Mouse (Mus musculus) T-helper 2 cell (primary cell): Measurements from ENCODE around the gene Dynll1.

Source experiments
- in situ Hi-C: fragments of 300-600 bp; cut with MboI, MseI; formaldehyde crosslinking; loops from one replicate; pipeline ENCODE4 v1.15.1; 2025; ENCODE audit warnings: high pct_unique_total_duplicates

The Dynll1 gene

GRCm38 (mm10) chr5:115300792-115301614 is at the start of gene Dynll1:
TSS of gene Dynll1 (minus strand) at chr5:115300999.
- in situ Hi-C loops, result no loop called here

DNA sequence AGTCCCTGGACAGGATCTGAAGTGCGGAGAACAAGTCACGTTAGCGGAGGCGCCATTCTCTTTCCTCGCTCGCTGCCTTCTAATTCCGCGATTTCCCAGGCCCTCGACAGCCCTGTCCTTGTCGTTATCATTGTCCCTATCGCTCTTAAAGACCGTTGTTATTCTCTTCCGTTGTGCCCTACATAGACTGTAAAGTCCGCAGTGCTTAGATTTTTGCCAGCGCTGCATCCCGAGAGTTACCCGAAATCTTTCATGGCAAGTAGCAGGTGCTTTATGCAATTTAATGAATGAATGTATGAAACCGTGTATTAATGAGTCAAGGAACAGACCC is 48.4 kb upstream of the Dynll1 start:
- in situ Hi-C loops, result loop anchor here (5.0 kb wide), 1 partner anchor 72 kb away; the partner anchor contains the start of gene Coq5

DNA sequence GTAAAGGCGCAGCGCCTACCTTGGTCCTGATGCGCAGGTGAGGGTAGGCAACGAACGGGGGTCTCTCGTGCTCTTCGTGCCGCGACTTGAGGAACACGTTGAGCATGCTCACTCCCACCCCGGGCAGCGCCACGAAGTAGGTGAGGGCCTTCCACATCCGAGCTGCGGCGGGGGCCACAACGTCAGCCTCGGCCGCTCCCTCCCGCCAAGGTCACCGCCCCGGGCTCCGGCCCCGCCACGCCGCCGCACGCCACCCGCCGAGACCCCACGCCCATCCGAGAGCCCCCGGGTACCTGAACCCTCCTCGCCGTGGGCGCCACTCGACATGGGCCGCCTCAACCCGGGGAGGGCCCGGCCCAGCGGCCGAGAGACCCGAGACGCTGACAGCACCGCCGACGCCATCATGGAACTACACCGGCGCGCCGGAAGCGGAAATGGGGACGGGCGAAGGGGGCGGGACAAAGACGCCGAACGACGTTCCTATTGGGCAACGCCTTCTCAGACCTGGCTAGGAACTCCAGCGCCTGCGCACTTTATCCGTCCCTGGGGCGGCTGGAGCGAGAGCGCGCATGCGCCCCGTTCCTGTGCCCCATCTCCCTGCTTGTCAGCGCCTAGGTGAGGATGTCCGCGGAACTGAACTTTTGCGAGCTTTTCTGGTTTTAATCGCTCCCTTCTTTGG is 47.9 kb upstream of the Dynll1 start, which contains the start of gene Cox6a1:
Gene Cox6a1, minus strand, starts transcription at position 436 of the 679 bp plus-strand sequence.
- in situ Hi-C loops, result loop anchor here (5.0 kb wide), 1 partner anchor 71 kb away; the partner anchor contains the start of gene Coq5

GRCm38 (mm10) chr5:115347564-115347963 is 46.8 kb upstream of the Dynll1 start:
- in situ Hi-C loops, result loop anchor here (5.0 kb wide), 1 partner anchor 70 kb away; the partner anchor contains the start of gene Coq5

DNA sequence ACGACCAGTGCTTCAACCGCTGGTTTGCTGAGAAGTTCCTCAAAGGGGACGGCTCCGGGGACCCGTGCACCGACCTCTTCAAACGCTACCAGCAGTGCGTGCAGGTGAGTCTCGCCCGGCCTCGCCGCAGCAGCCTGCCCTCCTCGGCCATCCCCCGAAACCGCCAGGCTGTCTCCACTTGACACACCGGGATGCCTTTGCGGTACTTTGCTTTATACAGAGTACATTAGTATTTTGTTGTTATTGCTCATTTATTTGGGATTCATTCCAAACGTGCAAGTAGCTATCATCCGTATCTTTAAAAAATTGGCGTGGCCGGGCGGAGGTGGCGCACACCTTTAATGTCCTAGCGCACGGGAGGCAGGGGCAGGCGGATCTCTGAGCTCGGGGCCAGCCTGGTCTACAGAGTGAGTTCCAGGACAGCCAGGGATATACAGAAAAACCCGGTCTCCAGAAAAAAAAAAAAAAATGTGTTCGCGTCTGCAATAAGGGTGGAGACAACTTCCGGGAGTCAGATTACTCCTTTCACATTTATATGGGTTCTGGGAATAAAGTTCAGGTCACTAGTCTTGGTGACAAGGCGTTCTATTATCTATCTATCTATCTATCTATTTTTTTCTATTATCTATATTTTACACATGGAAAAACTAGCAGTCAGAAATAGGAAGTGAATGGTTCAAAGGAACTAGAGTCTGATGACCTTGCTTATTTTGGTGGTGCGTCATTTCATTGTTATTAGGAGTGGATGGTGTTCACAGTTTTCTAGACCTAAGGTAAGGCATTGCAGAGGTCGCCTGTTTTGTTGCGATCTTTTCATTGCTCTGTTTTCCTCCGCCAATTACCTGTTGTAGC is 40.7 kb upstream of the Dynll1 start:
- in situ Hi-C loops, result no loop called here

DNA sequence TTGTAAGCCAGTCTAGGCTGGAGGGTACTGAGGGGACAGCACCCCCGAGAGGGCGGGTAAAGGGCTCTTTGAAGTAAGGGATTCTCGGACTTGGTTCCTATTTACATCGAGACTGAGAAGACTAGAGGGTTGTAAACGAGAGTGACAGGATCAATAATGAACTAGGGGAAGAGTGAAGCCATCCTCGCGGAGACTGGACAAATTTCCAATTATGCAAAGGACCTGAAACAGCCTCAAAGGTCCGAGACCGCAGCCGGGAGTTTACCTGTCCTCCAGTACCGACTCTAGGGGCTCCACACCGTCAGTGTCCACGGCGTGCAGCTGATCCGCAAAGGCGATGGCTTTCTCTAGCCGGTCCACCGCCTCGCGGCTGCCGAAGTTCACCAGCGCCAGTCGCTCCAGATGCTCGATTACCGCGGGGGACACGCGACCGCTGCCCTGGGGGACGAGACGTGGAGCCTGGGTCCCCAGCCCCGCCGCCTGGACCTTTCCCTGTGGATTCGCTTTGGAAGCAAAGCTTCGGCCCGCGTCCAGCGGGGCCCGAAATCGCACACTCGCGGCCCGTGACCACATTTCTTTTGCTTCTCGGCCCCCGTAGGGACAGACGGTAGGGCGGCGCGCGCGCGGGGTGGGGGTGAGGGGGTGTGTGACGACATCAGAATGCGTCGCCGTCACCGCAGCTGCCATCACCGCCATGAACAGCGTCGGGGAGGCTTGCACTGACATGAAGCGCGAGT is 39.9 kb upstream of the Dynll1 start, which contains the start of the genes Gatc and Triap1:
Gene Gatc, minus strand, starts transcription at position 602 of the 737 bp plus-strand sequence.
Gene Triap1, plus strand, starts transcription at position 649 of the 737 bp plus-strand sequence.
- in situ Hi-C loops, result no loop called here

- in situ Hi-C loops, result no loop called here
Measured at GRCm38 (mm10) chr5:115340007-115340406, 39.2 kb upstream of the Dynll1 start.

DNA sequence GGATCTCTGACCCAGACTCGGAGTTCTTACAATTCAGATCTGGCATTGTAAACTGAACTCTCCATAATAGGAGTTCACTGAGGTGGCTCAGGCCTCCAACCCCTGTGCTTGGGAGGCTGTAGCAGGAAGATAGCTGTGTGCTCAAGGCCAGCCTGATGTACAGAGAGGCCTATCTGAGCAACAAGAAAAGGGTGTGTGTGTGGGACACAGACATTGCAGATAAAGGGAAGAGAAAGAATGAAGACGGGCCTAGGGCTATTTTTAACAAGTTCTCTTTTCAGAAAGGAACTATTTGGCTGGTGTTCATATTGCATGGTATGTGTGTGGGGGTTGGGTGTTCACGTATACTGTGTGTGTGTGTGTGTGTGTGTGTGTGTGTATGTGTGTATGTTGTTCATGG is 32.8 kb upstream of the Dynll1 start:
- in situ Hi-C loops, result no loop called here

GRCm38 (mm10) chr5:115330955-115331354 is 30.2 kb upstream of the Dynll1 start:
- in situ Hi-C loops, result no loop called here

- in situ Hi-C loops, result no loop called here
Measured at GRCm38 (mm10) chr5:115327610-115328548, 27.1 kb upstream of the Dynll1 start.

- in situ Hi-C loops, result no loop called here
Measured at GRCm38 (mm10) chr5:115326875-115327609, 26.2 kb upstream of the Dynll1 start, which contains the start of gene Srsf9. TSS of gene Srsf9 (plus strand) at chr5:115327177.

DNA sequence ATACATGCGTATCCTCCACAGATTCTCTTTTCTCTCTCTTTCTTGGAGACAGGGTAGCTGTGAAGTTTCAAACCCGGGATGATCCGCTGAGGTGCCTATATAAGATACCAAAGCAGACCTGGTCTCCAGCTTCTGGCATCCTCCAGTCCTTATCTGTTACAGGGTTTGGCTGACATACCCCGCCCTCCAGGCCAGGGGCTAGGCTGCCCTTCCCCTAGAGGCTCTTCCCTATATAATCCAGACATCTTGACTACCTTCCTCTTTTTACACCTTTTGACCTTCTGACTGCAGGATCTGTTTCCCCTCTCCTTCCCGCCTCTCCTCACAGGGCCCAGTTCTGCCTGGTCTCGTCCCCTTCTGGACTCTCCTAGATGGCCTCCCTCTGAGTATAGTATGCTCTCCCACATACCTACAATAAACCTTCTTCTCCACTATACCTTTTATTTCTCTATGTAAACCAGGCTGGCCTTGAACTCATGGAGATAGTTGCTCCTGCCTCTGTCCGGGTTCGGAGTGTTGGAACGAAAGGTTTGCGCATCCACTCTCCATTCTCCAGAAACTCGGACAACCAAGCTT is 25.5 kb upstream of the Dynll1 start:
- in situ Hi-C loops, result no loop called here

- in situ Hi-C loops, result no loop called here
Measured at GRCm38 (mm10) chr5:115319004-115319940, 18.5 kb upstream of the Dynll1 start.

DNA sequence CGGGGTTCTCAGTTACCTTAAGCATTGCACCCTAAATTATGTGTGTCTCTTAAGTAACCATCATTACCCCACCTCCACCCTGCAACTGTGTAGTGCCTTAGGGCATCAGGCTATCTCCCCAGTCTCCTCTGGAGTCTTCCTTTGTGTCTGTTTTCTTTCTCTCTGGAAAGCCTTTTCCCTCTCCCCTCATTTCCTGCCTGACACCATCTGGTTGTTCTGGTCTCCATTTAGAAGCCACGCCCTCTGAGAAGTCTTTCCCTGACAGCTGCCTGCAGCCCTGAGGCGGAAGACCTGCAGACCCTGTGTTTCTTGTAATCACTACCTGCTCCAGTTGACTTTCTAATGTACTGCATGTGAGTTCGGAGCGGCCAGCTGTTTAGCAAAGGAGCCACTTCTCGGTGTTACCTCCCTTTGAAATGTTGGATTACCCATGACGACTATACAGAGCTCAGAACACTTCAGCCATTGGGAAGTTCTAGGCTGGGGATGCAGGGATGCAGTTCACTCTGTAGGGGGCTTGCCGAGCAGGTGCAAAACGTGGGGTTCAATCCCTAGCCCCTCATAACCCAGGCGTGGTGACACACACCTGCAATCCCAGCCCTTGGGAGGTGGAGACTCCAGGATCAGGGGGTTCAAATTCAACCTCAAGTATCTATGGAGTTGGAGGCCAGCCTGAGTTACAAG is 17.0 kb upstream of the Dynll1 start:
- in situ Hi-C loops, result no loop called here

DNA sequence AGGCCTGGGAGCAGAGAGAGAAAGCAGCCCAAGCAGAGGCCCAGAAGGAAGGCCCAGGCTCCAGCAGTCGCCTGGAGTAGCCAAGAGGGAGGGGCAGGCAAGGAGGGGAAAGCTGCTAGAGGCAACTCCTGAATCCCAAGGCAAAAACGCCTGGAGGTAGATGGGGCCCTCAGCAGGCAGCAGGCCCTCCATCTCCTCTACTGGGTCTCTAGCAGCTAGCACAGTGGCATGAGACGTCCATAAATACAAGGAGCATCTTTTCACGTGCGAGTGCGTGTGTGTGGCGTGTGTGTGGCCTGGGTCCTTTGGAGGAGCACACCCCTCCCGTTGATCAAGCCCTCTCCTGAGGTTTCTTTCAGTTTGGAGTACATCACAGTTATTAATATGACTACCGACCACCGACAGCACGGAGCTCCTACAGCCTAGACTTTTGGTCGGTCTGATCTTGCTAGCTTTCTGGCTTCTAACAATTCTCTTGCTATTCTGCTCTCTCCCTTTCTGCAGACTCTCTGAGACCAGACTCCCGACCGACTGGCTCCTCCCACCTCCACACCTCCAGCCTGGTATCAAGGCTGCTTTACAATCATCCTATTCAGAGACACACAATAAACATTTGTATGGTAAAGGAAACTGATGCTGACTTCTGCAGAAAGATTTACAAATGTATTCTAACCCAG is 16.3 kb upstream of the Dynll1 start:
- in situ Hi-C loops, result no loop called here

DNA sequence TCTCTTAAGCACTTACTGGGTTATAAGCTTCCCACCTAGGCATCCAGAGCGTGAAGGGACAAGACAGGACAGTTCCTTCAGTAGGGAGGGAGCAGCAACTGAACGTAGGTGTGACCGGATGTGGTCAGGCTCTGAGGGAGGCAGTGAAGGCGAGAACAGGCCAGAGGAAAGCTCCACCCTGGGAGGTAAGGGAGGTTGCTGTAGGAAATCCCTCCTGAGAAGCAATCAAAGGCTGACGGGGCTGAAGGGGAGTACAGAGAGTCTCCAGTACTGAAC is 12.8 kb upstream of the Dynll1 start:
- in situ Hi-C loops, result no loop called here
